Mouse (Mus musculus): Measurements from ENCODE around the gene Gucy2g. TPM values are rescaled to one million over a fixed set of nuclear protein-coding genes. Genes with fewer than 3 reads are reported as not detected.
"Not testable (repeated sequence)": the region's sequence is repeated elsewhere in the genome, so short reads cannot be mapped to it uniquely, and the experiment has no call there.

Gene Gucy2g
- polyA plus RNA-seq, 1 experiment from 2014 or later = 0.06 TPM

DNA sequence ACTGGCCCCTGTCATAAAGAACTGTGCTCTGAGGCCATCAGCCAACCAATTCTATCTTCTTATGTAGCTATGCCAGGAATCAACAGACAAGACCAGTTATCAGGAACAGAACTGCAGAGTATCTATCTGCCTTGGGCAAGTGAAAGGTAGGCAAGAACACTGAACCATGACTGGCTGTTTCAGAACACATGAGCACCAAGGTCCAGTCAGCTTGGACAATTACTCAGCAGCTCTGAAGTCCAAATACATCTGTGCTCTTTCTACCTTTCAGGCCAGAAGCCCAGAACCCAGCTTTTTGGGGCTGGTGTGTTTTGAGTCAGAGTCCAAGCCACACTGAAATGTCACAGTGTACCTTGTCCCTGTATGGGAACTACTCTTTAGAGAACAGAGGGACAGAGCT is 70.6 kb downstream of the Gucy2g start:
- Histone ChIP-seq H3K9me3 (no peaks in the 10 kb centered on the region), H3K4me2 (no peak overlapping the region), H3K4me3 (no peak overlapping the region), H3K4me1 (no peaks in the 10 kb centered on the region), H3K27ac (no peak overlapping the region), H3K27me3 (no peaks in the 10 kb centered on the region), H3K36me3 (no peaks in the 10 kb centered on the region), H3K9ac (no peak overlapping the region)
- ATAC-seq (ENCODE audit: insufficient number of reproducible peaks, low FRiP score, low TSS enrichment, low read depth) = no peak

DNA sequence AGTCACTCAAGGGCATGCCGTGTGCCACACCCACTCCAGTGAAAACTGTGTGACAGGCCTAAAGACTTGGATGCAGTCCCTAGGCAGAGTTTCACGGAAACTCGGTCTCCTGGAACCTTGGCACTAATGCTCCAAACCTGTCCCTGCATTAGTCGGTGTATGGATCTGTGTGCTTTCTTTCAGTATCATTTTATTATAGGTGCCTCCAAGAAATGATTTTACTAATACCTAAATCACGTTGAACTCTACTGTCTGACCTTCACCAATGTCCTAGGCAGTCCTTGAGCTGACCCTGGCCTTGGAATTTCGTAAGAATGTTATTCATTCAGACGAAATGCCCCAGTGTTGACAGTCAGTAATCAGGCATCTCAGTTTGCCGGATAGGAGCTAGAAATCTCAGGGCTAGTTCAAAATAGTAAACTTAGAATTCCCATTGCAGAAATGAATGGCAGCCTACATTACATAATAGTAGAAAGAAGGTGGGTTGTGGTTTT is 71.8 kb downstream of the Gucy2g start:
- not testable (repeated sequence) for H3K4me2 ChIP-seq; ATAC-seq (ENCODE audit: insufficient number of reproducible peaks, low FRiP score, low TSS enrichment, low read depth); H3K4me3 ChIP-seq; H3K27me3 ChIP-seq; H3K36me3 ChIP-seq; H3K27ac ChIP-seq; H3K9ac ChIP-seq; H3K9me3 ChIP-seq; H3K4me1 ChIP-seq
- 90% methylated on average over 8 of the region's 8 CpGs for WGBS

DNA sequence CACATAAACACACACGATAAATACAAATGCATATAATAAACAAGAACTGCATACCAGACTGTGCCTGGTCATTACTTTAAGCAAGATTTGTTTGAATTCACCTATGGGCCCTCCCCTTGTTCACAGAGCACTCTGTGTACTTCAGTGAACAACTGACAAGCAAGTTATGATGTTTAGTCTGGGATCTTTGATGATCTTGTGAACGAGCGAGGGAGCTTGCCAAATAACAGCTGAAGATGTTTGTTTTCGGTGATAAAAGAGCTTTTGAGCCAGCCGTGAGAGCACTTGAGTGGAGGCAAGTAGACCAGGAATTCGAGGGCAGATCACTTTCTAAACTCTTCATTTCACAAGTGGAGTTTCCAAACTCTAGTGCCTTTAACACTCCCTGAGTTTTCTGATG is 72.7 kb downstream of the Gucy2g start:
- H3K9ac ChIP-seq = no peak overlapping the region
- no peak for ATAC-seq (ENCODE audit: insufficient number of reproducible peaks, low FRiP score, low TSS enrichment, low read depth)
- no peaks in the 10 kb centered on the region for H3K4me1 ChIP-seq
- H3K9me3 ChIP-seq = no peaks in the 10 kb centered on the region
- no peak overlapping the region for H3K4me2 ChIP-seq
- no peaks in the 10 kb centered on the region for H3K27me3 ChIP-seq
- H3K4me3 ChIP-seq = no peak overlapping the region
- WGBS = 68% methylated on average over 6 of the region's 6 CpGs
- H3K27ac ChIP-seq = no peak overlapping the region
- no peaks in the 10 kb centered on the region for H3K36me3 ChIP-seq

DNA sequence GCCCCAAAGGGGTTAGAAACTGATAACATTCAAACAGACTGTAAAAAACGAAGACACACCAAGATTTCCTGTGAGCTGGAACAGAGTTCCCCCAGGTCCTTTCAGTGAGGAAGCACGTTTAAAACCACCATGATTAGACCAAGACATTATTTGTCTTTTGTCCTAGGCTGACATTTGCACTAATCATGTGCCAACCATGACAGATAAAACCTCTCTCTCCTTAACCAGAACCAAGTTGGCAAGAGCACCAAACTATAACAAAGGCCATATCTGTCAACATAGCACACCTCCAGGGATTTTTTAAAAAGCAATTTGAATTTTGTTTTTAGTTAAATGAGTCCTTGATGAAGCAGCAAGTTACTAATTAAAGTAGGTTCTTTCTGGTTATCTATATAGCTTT is 73.3 kb downstream of the Gucy2g start:
- no peak overlapping the region for H3K9ac ChIP-seq
- H3K27me3 ChIP-seq = no peaks in the 10 kb centered on the region
- H3K4me1 ChIP-seq = no peaks in the 10 kb centered on the region
- no peak for ATAC-seq (ENCODE audit: insufficient number of reproducible peaks, low FRiP score, low TSS enrichment, low read depth)
- 59% methylated on average over 2 of the region's 2 CpGs for WGBS
- no peak overlapping the region for H3K4me2 ChIP-seq
- no peaks in the 10 kb centered on the region for H3K9me3 ChIP-seq
- no peaks in the 10 kb centered on the region for H3K36me3 ChIP-seq
- no peak overlapping the region for H3K4me3 ChIP-seq
- no peak overlapping the region for H3K27ac ChIP-seq

DNA sequence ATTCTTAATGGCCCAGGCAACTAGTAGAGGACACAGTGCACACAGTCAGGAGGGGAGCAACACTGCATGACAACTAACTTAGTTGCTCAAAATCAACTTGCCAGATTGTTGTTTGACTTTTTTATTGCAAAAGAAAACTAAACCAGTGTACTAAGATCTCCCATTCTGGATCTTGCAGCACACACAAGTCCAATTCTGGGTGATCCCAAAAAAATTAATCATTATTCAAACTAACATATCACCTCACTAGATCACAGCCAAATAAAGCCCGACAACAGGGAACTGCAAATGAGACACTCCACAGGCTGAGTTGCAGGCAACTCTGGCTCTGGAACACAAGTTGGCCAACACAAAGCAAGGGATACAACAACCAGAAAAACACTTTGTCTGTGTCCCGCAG is 74.3 kb downstream of the Gucy2g start:
- no peak for ATAC-seq (ENCODE audit: insufficient number of reproducible peaks, low FRiP score, low TSS enrichment, low read depth)
- Histone ChIP-seq H3K36me3 (no peaks in the 10 kb centered on the region), H3K4me3 (no peak overlapping the region), H3K4me2 (no peak overlapping the region), H3K9me3 (no peaks in the 10 kb centered on the region), H3K27ac (no peak overlapping the region), H3K27me3 (no peaks in the 10 kb centered on the region), H3K4me1 (no peaks in the 10 kb centered on the region), H3K9ac (no peak overlapping the region)
- WGBS = 90% methylated on average over 2 of the region's 2 CpGs

DNA sequence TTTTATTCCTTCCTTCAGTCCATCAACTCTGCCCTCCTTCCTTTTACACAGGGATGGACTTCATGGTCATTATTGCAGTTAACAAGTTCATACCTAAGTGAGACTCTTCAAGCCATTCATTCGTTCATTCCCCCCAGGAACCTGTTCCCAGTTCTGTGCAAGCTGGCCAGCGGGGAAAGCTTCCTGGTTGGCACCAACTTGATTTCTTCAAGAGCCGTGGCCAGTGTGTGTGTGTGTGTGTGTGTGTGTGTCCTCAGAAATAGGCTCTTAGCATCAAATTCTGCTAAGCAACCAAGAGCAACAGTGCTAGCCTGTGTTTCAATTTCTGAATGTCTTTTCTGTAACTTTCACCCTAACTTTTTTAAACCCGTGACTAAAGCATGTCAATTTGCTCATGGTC is 75.1 kb downstream of the Gucy2g start:
- Histone ChIP-seq H3K9me3 (no peaks in the 10 kb centered on the region), H3K4me2 (no peak overlapping the region), H3K36me3 (no peaks in the 10 kb centered on the region), H3K9ac (no peak overlapping the region), H3K27ac (no peak overlapping the region), H3K4me1 (no peaks in the 10 kb centered on the region), H3K27me3 (no peaks in the 10 kb centered on the region), H3K4me3 (no peak overlapping the region)
- WGBS = 76% methylated on average over 4 of the region's 4 CpGs
- no peak for ATAC-seq (ENCODE audit: insufficient number of reproducible peaks, low FRiP score, low TSS enrichment, low read depth)

DNA sequence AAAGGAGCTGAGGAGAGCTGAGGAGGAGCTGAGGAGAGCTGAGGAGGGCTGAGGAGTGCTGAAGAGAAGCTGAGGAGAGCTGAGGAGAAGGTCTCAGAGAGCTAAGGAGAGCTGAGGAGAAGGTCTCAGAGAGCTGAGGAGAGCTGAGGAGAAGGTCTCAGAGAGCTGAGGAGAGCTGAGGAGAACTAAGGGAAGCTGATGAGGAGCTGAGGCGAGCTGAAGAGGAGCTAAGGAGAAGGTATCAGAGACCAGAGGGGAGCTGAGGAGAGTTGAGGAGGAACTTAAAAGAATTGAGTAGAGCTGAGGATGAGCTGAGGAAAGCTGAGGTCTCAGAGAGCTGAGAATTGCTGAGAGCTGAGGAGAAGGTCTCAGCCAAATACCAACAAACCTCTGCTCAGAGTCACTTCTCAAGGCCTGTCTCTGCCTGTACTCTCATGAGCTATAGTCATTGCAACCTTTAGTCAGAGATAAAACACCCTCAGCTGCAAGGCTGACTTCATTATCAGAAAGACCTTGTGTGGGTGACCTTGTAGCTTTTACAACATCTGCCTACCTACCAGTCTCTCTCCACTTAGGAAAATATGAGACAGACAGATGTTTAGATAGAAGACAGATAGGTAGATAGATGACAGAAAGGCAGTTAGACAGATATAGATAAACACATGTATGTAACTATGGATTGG is 75.7 kb downstream of the Gucy2g start:
- 80% methylated on average over 1 of the region's 1 CpGs for WGBS
- no peaks in the 10 kb centered on the region for H3K36me3 ChIP-seq
- no peak overlapping the region for H3K4me3 ChIP-seq
- H3K27me3 ChIP-seq = no peaks in the 10 kb centered on the region
- ATAC-seq (ENCODE audit: insufficient number of reproducible peaks, low FRiP score, low TSS enrichment, low read depth) = no peak
- H3K4me1 ChIP-seq = no peaks in the 10 kb centered on the region
- H3K4me2 ChIP-seq = no peak overlapping the region
- H3K9me3 ChIP-seq = no peaks in the 10 kb centered on the region
- H3K27ac ChIP-seq = no peak overlapping the region
- H3K9ac ChIP-seq = no peak overlapping the region

DNA sequence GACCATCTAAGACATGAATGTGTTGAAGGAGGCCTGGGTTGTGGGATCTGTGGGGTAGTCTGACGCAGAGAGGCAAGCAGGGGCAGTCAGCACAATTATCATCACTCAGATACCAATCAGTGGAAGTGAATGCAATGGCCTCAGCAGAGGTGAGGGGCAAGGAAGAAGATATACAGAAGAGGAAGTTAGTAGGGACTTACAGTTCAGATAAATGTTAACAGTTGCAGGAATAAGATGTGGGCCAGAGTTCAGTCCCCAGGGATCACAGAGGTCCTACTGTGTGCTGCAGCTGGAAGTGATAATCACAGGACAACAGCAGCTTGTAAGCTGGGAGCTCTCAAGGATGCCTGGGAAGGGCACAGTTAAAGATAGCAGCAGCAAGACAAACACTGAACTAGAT is 76.9 kb downstream of the Gucy2g start:
- Histone ChIP-seq H3K9ac (no peak overlapping the region), H3K4me2 (no peak overlapping the region), H3K4me1 (no peaks in the 10 kb centered on the region), H3K27ac (no peak overlapping the region), H3K9me3 (no peaks in the 10 kb centered on the region), H3K4me3 (no peak overlapping the region), H3K27me3 (no peaks in the 10 kb centered on the region), H3K36me3 (no peaks in the 10 kb centered on the region)
- ATAC-seq (ENCODE audit: insufficient number of reproducible peaks, low FRiP score, low TSS enrichment, low read depth) = no peak
- WGBS = 85% methylated on average over 1 of the region's 1 CpGs

DNA sequence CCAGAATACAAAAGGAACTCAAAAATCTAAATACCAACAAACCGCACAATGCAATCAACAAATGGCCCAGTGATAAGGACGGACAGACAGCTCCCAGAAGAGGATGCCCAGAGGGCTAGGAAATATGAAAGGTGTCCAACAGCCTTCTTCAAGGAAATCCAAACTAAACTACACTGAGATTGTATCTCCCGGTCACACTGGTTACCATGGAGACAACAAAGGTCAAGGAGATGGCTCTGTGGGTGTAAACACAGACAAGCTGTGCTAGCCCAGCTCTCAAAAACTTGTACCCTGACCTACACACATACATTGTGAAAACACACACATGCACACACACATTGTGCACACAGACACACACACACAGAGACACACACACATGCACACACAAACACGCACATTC is 78.8 kb downstream of the Gucy2g start:
- Histone ChIP-seq H3K4me1 (no peaks in the 10 kb centered on the region), H3K9ac (no peak overlapping the region), H3K27ac (no peak overlapping the region), H3K4me3 (no peak overlapping the region), H3K27me3 (no peaks in the 10 kb centered on the region), H3K9me3 (no peaks in the 10 kb centered on the region), H3K4me2 (no peak overlapping the region), H3K36me3 (no peaks in the 10 kb centered on the region)
- 84% methylated on average over 4 of the region's 4 CpGs for WGBS
- no peak for ATAC-seq (ENCODE audit: insufficient number of reproducible peaks, low FRiP score, low TSS enrichment, low read depth)

DNA sequence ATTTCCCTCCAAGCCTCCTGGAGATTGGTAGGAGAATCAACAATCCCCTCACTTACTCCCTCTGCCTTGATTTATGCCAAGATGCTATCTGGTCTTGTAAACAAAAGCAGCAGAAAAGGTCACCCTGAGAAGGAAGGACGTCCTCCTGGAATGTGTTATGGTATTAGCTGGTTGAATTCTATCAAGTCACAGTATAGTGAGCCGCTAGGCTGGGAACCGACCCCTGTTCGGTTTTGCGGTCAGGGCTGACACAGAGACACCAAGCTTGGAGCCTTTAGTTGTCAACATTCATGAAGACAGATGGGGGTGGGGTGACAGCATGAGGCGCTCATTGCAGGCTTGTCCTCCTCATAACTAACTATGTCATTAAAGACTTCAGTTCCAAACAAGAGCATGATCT is 81.2 kb downstream of the Gucy2g start:
- Histone ChIP-seq H3K4me3 (no peak overlapping the region), H3K27ac (no peak overlapping the region), H3K9ac (no peak overlapping the region), H3K9me3 (no peaks in the 10 kb centered on the region), H3K27me3 (no peaks in the 10 kb centered on the region), H3K36me3 (no peaks in the 10 kb centered on the region), H3K4me2 (no peak overlapping the region), H3K4me1 (no peaks in the 10 kb centered on the region)
- no peak for ATAC-seq (ENCODE audit: insufficient number of reproducible peaks, low FRiP score, low TSS enrichment, low read depth)
- 70% methylated on average over 6 of the region's 6 CpGs for WGBS

DNA sequence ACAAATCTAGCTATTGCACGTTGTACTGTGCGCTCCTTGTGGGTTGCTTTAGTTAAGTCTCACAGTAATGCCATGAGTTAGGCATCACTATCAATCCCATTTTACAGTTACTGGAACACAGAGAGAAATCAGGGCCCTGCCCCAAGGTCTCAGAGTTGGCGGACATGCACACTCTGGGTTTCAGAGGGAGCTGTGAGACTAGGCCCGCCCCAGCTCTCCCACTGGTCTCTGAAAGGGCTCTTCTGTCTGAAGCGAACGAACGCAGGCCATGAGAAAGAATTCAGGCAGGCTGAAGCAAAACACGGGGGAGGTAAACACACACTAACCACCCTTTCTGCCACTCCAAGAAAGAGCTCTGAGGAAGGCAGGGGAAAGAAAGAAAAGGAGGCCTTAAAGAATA is 82.4 kb downstream of the Gucy2g start:
- Histone ChIP-seq H3K27ac (no peak overlapping the region), H3K36me3 (no peaks in the 10 kb centered on the region), H3K9me3 (no peaks in the 10 kb centered on the region), H3K4me2 (no peak overlapping the region), H3K4me3 (no peak overlapping the region), H3K4me1 (no peaks in the 10 kb centered on the region), H3K27me3 (no peaks in the 10 kb centered on the region), H3K9ac (no peak overlapping the region)
- ATAC-seq (ENCODE audit: insufficient number of reproducible peaks, low FRiP score, low TSS enrichment, low read depth) = no peak
- WGBS = 76% methylated on average over 8 of the region's 8 CpGs

DNA sequence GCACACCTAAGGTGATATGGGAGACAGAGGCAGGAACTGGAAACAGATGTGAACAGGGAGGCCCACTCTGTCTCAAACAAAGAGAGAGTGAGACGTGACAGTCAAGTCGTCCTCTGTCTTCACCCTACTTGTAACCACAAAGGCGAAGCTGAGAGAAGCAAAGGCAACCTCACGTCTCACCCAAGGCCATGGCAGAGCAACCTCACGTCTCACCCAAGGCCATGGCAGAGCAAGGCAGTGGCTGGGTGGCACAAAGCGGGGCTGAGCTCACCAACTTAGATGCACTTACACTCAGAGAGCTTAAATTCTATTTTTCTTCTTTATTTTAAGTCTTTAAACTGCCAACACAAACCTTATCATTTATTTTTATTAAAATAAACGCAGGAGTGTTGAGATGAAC is 84.0 kb downstream of the Gucy2g start:
- Histone ChIP-seq H3K27me3 (no peaks in the 10 kb centered on the region), H3K36me3 (no peaks in the 10 kb centered on the region), H3K4me2 (no peak overlapping the region), H3K9ac (no peak overlapping the region), H3K9me3 (no peaks in the 10 kb centered on the region), H3K27ac (no peak overlapping the region), H3K4me1 (no peaks in the 10 kb centered on the region), H3K4me3 (no peak overlapping the region)
- WGBS = 82% methylated on average over 7 of the region's 7 CpGs
- no peak for ATAC-seq (ENCODE audit: insufficient number of reproducible peaks, low FRiP score, low TSS enrichment, low read depth)

DNA sequence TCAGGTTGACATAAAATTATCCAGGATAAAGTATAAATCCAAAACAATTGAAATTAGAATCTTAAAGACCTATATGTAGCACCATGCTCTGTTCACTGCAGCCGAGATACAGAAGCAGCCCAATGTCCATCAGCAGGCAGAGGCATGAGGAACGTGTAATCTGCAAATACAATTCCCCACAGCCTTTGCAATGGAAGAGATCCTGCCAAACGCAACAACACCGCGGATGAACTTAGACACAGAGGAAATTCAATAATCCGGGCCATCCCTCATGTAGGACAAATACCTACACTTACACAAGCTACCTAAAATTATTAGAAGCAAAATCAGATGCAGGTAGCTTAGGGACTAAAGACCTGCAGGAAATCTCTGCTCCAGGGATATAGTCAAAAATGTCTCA is 88.1 kb downstream of the Gucy2g start:
- Histone ChIP-seq H3K9me3 (no peaks in the 10 kb centered on the region), H3K36me3 (no peaks in the 10 kb centered on the region), H3K4me2 (no peak overlapping the region), H3K27ac (no peak overlapping the region), H3K4me3 (no peak overlapping the region), H3K27me3 (no peaks in the 10 kb centered on the region), H3K9ac (no peak overlapping the region), H3K4me1 (no peaks in the 10 kb centered on the region)
- 84% methylated on average over 6 of the region's 6 CpGs for WGBS
- no peak for ATAC-seq (ENCODE audit: insufficient number of reproducible peaks, low FRiP score, low TSS enrichment, low read depth)
